Mouse (Mus musculus) layer of hippocampus, adult 18-20 months (tissue): Measurements from ENCODE around the gene Igfbp2. TPM values are rescaled to one million over a fixed set of nuclear protein-coding genes. Genes with fewer than 3 reads are reported as not detected.

Experiments used
- DNase-seq, 2 experiments: peaks; one replicate each; pipeline ENCODE4 v3.0.0; 2022; ENCODE audit warnings: low spot score in 2 of 2
- total RNA-seq, 2 experiments: library from RNA; stranded (reverse); gene quantifications; 2 replicates each; pipeline ENCODE4 v1.2.3; 2021

Gene Igfbp2
- total RNA-seq, 2 experiments from 2014 or later = 35.9 to 42.9 TPM

- DNase-seq = no peak
These were observed 29.5 kb downstream of the Igfbp2 start for GRCm38 (mm10) chr1:72853759-72854158.

GRCm38 (mm10) chr1:72854337-72855237, 30.3 kb downstream of the Igfbp2 start:
- peak in 1 of 2 experiments; percentile 73 for DNase-seq

GRCm38 (mm10) chr1:72855729-72856128, 31.4 kb downstream of the Igfbp2 start:
- DNase-seq = no peak

- no peak for DNase-seq
These were observed 32.1 kb downstream of the Igfbp2 start for GRCm38 (mm10) chr1:72856209-72856909.

- DNase-seq = no peak
These were observed 32.8 kb downstream of the Igfbp2 start for GRCm38 (mm10) chr1:72857142-72857541.

GRCm38 (mm10) chr1:72857631-72858030, 33.3 kb downstream of the Igfbp2 start:
- no peak for DNase-seq

- DNase-seq = no peak
These were observed 34.0 kb downstream of the Igfbp2 start for GRCm38 (mm10) chr1:72858286-72858685.

GRCm38 (mm10) chr1:72858874-72859273, 34.6 kb downstream of the Igfbp2 start:
- no peak for DNase-seq

- DNase-seq = no peak
These were observed 35.7 kb downstream of the Igfbp2 start for GRCm38 (mm10) chr1:72859963-72860362.

- no peak for DNase-seq
These were observed 36.2 kb downstream of the Igfbp2 start for GRCm38 (mm10) chr1:72860502-72860901.

GRCm38 (mm10) chr1:72861702-72862101, 37.4 kb downstream of the Igfbp2 start:
- DNase-seq = no peak

- DNase-seq = no peak
These were observed 37.9 kb downstream of the Igfbp2 start for GRCm38 (mm10) chr1:72862248-72862647.

- no peak for DNase-seq
These were observed 39.4 kb downstream of the Igfbp2 start for GRCm38 (mm10) chr1:72863692-72864091.

GRCm38 (mm10) chr1:72864272-72864671, 40.0 kb downstream of the Igfbp2 start:
- DNase-seq = no peak

GRCm38 (mm10) chr1:72865900-72866299, 41.6 kb downstream of the Igfbp2 start:
- DNase-seq = peak in 1 of 2 experiments; percentile 80

- no peak for DNase-seq
These were observed 42.1 kb downstream of the Igfbp2 start for GRCm38 (mm10) chr1:72866417-72866816.

- no peak for DNase-seq
These were observed 43.0 kb downstream of the Igfbp2 start for GRCm38 (mm10) chr1:72867346-72867745.

GRCm38 (mm10) chr1:72868429-72869215, 44.3 kb downstream of the Igfbp2 start:
- no peak for DNase-seq

GRCm38 (mm10) chr1:72869275-72869674, 45.0 kb downstream of the Igfbp2 start:
- DNase-seq = no peak

GRCm38 (mm10) chr1:72869681-72870614, 45.6 kb downstream of the Igfbp2 start:
- peak; percentile 46 to 69 for DNase-seq
